Comparison of ENCODE assay signal across 26 mouse cellular contexts in genomic region chr9:35170071-35170470, GRCm38 (mm10).
"Had no signal": no experiment of that assay in that cellular context is flagged by ENCODE, and none has a peak within 500 bp of the region (broad histone marks: within the 10 kb centered on the region; RNA-seq: fewer than 3 reads in every experiment).

No protein-coding gene starts in this region.

- H3K4me3 ChIP-seq: heart, embryonic 13.5 days; heart, embryonic 15.5 days; hindbrain, embryonic 13.5 days; hindbrain, embryonic 15.5 days; left cerebral cortex, adult 2 months; limb, embryonic 10.5 days; limb, embryonic 12.5 days; liver, embryonic 13.5 days; liver, embryonic 15.5 days had no signal

- H3K27me3 ChIP-seq: heart, embryonic 13.5 days; heart, embryonic 15.5 days; hindbrain, embryonic 13.5 days; hindbrain, embryonic 15.5 days; limb, embryonic 12.5 days; liver, embryonic 13.5 days; liver, embryonic 15.5 days had no signal

- H3K9ac ChIP-seq: forebrain, postnatal 0 days; heart, embryonic 13.5 days; heart, embryonic 15.5 days; hindbrain, embryonic 13.5 days; hindbrain, embryonic 15.5 days; limb, embryonic 12.5 days; liver, embryonic 13.5 days; liver, embryonic 15.5 days had no signal

- H3K9me3 ChIP-seq: heart, embryonic 13.5 days; heart, embryonic 15.5 days; hindbrain, embryonic 13.5 days; hindbrain, embryonic 15.5 days; limb, embryonic 10.5 days; limb, embryonic 12.5 days; liver, embryonic 13.5 days; liver, embryonic 15.5 days had no signal

- H3K27ac ChIP-seq: heart, embryonic 13.5 days; heart, embryonic 15.5 days; hindbrain, embryonic 13.5 days; hindbrain, embryonic 15.5 days; hindbrain, postnatal 0 days; left cerebral cortex, adult 2 months; limb, embryonic 10.5 days; limb, embryonic 12.5 days; liver, embryonic 13.5 days; liver, embryonic 15.5 days had no signal

- ATAC-seq: forebrain, postnatal 0 days; hindbrain, postnatal 0 days; intestine, embryonic 16.5 days had no signal

- DNase-seq: forebrain, postnatal 0 days; gastrocnemius, postnatal 14 days; gastrocnemius, postnatal 36 days; heart, adult 18-20 months; heart, postnatal 14 days; heart, postnatal 36 days; kidney, adult 11 months; kidney, adult 2 months; kidney, adult 9 months; kidney, postnatal 10 days; kidney, postnatal 25 days; kidney, postnatal 4 days; liver; liver, embryonic 13.5 days had no signal

- H3K4me2 ChIP-seq: heart, embryonic 11.5 days; heart, embryonic 13.5 days; heart, embryonic 15.5 days; hindbrain, embryonic 13.5 days; hindbrain, embryonic 15.5 days; limb, embryonic 12.5 days; liver, embryonic 11.5 days; liver, embryonic 13.5 days; liver, embryonic 15.5 days had no signal
